Mouse (Mus musculus): ENCODE measurements at regions not wholly inside any gene's neighbourhood (a gene's known extent, or its start where the extent isn't known, plus 50 kb on each side); places are given as distances from the start of the nearest gene placed in this dataset.

DNA sequence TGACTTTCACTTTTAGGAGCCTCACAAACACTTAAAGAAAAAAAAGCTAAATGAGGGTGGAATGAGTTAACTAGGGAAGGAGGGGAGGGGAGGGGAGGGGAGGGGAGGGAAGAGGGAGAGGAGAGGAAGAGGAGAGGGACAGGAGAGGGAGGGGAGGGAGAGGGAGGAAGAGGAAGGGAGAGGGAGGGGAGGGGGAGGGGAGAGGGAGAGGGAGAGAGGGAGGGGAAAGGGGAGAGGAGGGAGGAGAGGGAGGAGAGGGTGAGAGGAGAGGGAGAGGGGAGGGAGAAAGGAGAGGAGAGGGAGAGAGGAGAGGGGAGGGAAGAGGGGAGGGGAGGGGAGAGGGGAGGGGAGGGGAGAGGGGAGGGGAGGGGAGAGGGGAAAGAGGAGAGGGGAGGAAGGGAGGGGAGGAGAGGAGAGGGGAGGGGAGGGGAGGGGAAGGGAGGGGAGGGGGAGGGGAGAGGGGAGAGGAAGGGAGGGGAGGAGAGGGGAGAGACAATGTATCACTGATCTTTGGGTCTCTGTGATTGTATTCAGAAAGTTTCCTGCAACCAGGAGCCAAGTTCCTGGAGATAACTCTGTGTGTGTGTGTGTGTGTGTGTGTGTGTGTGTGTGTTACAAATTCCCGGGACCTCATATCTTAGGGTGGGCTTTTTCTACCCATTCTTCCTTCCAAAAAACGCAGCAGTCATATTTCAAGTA is 168.3 kb downstream of the Ly86 start:
- Histone ChIP-seq H3K4me1 (ENCODE audit: control insufficient read depth, insufficient read depth, insufficient read length) (peaks cover 9% of the 10 kb centered on the region; the same call in 1 of the 2 replicates), H3K4me3 (ENCODE audit: extremely low read depth, insufficient read depth, insufficient read length) (no peak overlapping the region), H3K27ac (ENCODE audit: insufficient read depth, low read length) (no peak overlapping the region), H3K27me3 (ENCODE audit: control insufficient read depth, insufficient read depth, low read length) (no peaks in the 10 kb centered on the region), H3K36me3 (ENCODE audit: control insufficient read depth, insufficient read depth, low read length) (no peaks in the 10 kb centered on the region)
- no peak for TF ChIP-seq CTCF (IDR thresholded peaks at IDR 0.05; ENCODE audit: extremely low read depth, insufficient read depth, insufficient read length, insufficient replicate concordance)
- no peak for TF ChIP-seq POLR2A (IDR thresholded peaks at IDR 0.05; ENCODE audit: low read depth, low read length)
- 84% methylated on average over 2 of the region's 2 CpGs for WGBS
- no peak for DNase-seq (ENCODE audit: low read depth in 1 of 2, low spot score in 2 of 2)

DNA sequence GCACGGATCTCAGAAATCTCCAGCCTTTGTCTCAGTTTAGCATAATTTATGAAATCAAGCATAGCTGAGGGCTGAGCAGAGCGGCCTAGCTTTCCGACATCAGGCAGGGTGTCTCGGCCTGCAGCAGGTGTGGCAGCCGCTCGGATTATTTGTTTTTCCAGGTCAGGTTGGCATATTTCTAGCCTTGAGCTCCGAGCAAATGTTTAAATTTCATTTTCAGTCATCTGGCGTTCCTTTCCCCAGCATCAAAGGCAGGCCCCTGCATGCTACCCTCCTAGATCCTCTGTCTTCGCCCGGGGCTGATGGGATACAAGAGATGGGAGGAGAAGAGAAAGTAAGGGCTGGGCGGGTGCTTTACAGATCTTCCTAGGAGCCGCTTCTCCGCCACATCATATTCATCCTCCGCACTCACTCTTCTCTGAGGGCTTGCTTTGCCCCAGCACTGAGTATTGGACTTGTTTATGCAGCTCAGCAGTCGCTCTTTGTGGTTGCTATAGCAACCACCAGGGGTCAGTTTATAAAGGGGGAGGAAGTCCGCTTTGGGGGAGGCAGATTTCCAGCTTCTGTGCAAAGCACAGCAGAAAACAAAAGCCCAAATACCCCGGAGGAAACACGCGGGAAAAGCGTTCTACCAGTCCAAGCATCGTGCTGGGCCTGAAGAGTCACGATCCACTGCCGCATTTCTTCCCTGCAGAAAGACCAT is 169.0 kb downstream of the Ly86 start:
- WGBS, result 70% methylated on average over 23 of the region's 23 CpGs
- Histone ChIP-seq H3K27ac (ENCODE audit: insufficient read depth, low read length) (peak overlapping the region; percentile 8; the same call in 1 of the 2 replicates), H3K27me3 (ENCODE audit: control insufficient read depth, insufficient read depth, low read length) (no peaks in the 10 kb centered on the region)

DNA sequence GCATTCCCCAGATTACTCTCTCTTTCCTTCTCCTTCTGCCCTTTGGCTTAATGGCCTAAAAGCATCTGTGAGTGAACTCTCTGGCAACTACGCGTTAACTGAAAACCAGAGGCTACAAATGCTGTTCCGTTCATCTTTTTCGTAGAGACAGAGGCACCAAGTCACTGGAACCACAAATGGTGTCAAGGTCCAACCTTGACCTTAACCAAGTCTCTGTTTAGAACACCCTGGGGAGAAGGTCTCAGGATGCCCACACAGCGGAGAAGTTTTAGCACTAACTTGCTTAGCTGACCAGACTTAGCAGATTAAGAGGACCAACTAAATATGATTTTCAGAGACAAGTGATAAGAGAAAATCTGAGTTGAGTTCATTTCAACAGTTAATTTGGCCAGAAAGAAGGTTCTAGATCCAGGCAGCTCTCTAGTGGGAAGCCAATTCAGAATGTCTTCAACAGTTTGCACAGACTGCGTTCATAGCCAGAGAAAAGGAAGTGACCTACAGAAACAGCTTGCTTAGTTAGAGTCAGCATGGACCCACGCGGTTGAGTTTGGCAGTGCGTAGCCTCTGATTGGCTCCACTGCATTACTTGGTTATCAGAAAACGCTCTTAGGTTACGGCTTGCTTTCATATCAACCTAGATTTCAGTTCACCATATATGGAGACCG is 169.8 kb downstream of the Ly86 start:
- no peak overlapping the region for H3K4me3 ChIP-seq (ENCODE audit: extremely low read depth, insufficient read depth, insufficient read length)

More for the DNA sequence above, 169.0 kb downstream of the Ly86 start:
- TF ChIP-seq POLR2A (IDR thresholded peaks at IDR 0.05; ENCODE audit: low read depth, low read length) (no peak), CTCF (IDR thresholded peaks at IDR 0.05; ENCODE audit: extremely low read depth, insufficient read depth, insufficient read length, insufficient replicate concordance) (no peak)
- Histone ChIP-seq H3K4me1 (ENCODE audit: control insufficient read depth, insufficient read depth, insufficient read length) (peaks cover 9% of the 10 kb centered on the region; the same call in 1 of the 2 replicates), H3K36me3 (ENCODE audit: control insufficient read depth, insufficient read depth, low read length) (no peaks in the 10 kb centered on the region), H3K4me3 (ENCODE audit: extremely low read depth, insufficient read depth, insufficient read length) (no peak overlapping the region)
- no peak for DNase-seq (ENCODE audit: low read depth in 1 of 2, low spot score in 2 of 2)

DNA sequence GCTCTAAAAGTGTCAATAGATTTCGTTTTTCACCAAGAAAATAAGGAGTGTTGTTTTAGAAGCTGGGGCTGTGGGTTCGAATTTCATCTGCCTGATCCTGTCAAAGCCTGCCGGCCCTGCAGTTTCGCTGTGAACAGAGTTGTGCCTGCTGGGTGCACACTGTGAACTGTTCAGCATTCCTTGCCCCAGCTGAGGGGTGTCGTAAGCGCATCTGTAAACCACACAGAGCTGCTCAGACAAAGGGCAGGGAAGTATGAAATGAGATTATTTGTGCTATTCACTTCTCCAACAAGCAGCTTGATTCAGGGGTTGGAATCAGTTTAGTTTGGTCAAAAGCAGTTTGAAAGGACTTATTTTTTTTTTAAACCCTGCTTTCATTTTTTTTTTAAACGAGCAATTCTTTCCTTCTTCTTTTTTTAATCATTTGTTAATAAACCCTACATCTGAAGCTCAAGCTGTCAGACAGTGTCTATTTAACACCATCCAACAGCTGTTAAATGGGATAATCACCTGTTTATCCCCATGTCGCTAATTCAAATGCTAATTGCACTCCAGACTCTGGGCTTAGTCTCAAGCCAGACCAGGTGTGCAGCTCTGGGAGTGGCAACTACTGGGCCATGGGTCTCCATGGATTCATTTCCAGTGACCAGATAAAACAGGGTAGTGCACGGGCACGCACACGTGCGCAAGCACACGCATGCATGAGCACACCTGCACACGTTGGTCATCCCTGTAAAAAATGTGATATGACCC is 172.2 kb downstream of the Ly86 start:
- Histone ChIP-seq H3K4me3 (ENCODE audit: extremely low read depth, insufficient read depth, insufficient read length) (no peak overlapping the region), H3K36me3 (ENCODE audit: control insufficient read depth, insufficient read depth, low read length) (no peaks in the 10 kb centered on the region), H3K27ac (ENCODE audit: insufficient read depth, low read length) (no peak overlapping the region), H3K27me3 (ENCODE audit: control insufficient read depth, insufficient read depth, low read length) (no peaks in the 10 kb centered on the region), H3K4me1 (ENCODE audit: control insufficient read depth, insufficient read depth, insufficient read length) (no peaks in the 10 kb centered on the region)
- TF ChIP-seq POLR2A (IDR thresholded peaks at IDR 0.05; ENCODE audit: low read depth, low read length), result no peak
- no peak for DNase-seq (ENCODE audit: low read depth in 1 of 2, low spot score in 2 of 2)
- 85% methylated on average over 14 of the region's 14 CpGs for WGBS

More for the DNA sequence above, 169.8 kb downstream of the Ly86 start:
- 68% methylated on average over 12 of the region's 12 CpGs for whole genome bisulfite sequencing
- TF ChIP-seq POLR2A (IDR thresholded peaks at IDR 0.05; ENCODE audit: low read depth, low read length) (no peak), CTCF (IDR thresholded peaks at IDR 0.05; ENCODE audit: extremely low read depth, insufficient read depth, insufficient read length, insufficient replicate concordance) (no peak)
- H3K4me1 ChIP-seq (ENCODE audit: control insufficient read depth, insufficient read depth, insufficient read length), result peaks cover 5% of the 10 kb centered on the region; the same call in 1 of the 2 replicates
- H3K36me3 ChIP-seq (ENCODE audit: control insufficient read depth, insufficient read depth, low read length), result no peaks in the 10 kb centered on the region
- H3K27ac ChIP-seq (ENCODE audit: insufficient read depth, low read length), result no peak overlapping the region
- DNase-seq (ENCODE audit: low read depth in 1 of 2, low spot score in 2 of 2), result no peak
- no peaks in the 10 kb centered on the region for H3K27me3 ChIP-seq (ENCODE audit: control insufficient read depth, insufficient read depth, low read length)

DNA sequence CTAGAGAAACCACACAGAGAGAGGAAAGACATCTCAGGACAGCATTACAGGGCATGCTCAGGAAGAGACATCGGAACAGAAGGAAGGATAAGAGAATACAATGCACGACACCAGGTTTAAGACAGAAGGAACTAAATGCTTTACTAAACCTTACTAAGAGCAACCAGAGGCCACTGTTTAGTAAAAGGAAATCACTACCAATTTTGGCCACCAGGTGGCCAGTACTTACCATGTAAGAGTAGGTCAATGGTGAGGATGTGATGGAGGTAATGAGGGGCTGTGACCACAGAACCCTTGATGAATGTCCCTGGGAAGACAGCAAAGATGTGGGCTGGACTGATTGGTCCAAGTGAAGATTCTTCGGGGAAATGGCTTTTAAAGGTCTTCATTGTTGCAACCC is 174.9 kb downstream of the Ly86 start:
- no peak; the same call in 1 of the 2 replicates for TF ChIP-seq CTCF (IDR thresholded peaks at IDR 0.05; ENCODE audit: extremely low read depth, insufficient read depth, insufficient read length, insufficient replicate concordance)
- TF ChIP-seq POLR2A (IDR thresholded peaks at IDR 0.05; ENCODE audit: low read depth, low read length), result no peak
- Histone ChIP-seq H3K27me3 (ENCODE audit: control insufficient read depth, insufficient read depth, low read length) (no peaks in the 10 kb centered on the region), H3K36me3 (ENCODE audit: control insufficient read depth, insufficient read depth, low read length) (no peaks in the 10 kb centered on the region), H3K27ac (ENCODE audit: insufficient read depth, low read length) (no peak overlapping the region), H3K4me1 (ENCODE audit: control insufficient read depth, insufficient read depth, insufficient read length) (no peaks in the 10 kb centered on the region), H3K4me3 (ENCODE audit: extremely low read depth, insufficient read depth, insufficient read length) (no peak overlapping the region)
- DNase-seq (ENCODE audit: low read depth in 1 of 2, low spot score in 2 of 2), result peak; percentile 55 to 58
- 85% methylated on average over 3 of the region's 3 CpGs for WGBS

DNA sequence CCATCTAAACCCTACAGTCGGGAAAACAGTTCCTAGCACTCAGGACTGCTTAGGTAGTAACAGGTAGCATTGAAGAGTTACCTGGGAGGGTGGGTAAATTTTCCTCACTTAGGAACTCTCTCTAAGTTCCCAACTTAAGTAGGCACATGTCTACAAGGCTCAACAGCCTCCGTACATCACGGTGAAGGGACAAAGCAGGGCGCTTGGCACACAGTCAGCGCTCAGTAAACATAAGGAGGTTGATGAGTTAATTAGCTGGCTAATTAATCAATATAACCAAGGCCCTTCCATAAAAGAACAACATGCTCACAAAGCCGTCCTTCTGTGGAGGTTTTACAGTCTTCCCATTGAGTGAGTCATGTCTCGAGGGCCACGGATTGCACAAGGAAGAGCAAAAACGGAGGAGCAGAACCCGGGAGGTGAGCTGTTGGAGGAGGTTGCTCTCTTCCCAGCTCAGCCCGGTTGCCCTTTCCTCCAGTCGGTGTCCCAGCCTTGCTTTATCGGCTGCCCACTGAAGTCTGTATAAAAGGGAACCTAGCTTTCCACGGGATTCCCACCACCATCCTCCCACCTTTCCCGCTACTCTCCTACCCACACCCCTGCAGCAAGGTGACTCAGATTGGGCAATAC is 180.2 kb downstream of the Ly86 start:
- 93% methylated on average over 15 of the region's 15 CpGs for WGBS
- H3K27ac ChIP-seq (ENCODE audit: insufficient read depth, low read length), result no peak overlapping the region
- H3K4me1 ChIP-seq (ENCODE audit: control insufficient read depth, insufficient read depth, insufficient read length), result no peaks in the 10 kb centered on the region
- DNase-seq (ENCODE audit: low read depth in 1 of 2, low spot score in 2 of 2), result no peak
- no peak for TF ChIP-seq POLR2A (IDR thresholded peaks at IDR 0.05; ENCODE audit: low read depth, low read length)
- TF ChIP-seq CTCF (IDR thresholded peaks at IDR 0.05; ENCODE audit: extremely low read depth, insufficient read depth, insufficient read length, insufficient replicate concordance), result no peak
- no peak overlapping the region for H3K4me3 ChIP-seq (ENCODE audit: extremely low read depth, insufficient read depth, insufficient read length)
- no peaks in the 10 kb centered on the region for H3K36me3 ChIP-seq (ENCODE audit: control insufficient read depth, insufficient read depth, low read length)
- H3K27me3 ChIP-seq (ENCODE audit: control insufficient read depth, insufficient read depth, low read length), result no peaks in the 10 kb centered on the region
